Mouse (Mus musculus): Measurements from ENCODE around the gene Neurod2. TPM values are rescaled to one million over a fixed set of nuclear protein-coding genes. Genes with fewer than 3 reads are reported as not detected.
A peak's percentile ranks its signal among the peaks of the same experiment; 100 is the strongest.

Neurod2 gene
- polyA plus RNA-seq, 1 experiment from 2014 or later = 0.09 TPM

DNA sequence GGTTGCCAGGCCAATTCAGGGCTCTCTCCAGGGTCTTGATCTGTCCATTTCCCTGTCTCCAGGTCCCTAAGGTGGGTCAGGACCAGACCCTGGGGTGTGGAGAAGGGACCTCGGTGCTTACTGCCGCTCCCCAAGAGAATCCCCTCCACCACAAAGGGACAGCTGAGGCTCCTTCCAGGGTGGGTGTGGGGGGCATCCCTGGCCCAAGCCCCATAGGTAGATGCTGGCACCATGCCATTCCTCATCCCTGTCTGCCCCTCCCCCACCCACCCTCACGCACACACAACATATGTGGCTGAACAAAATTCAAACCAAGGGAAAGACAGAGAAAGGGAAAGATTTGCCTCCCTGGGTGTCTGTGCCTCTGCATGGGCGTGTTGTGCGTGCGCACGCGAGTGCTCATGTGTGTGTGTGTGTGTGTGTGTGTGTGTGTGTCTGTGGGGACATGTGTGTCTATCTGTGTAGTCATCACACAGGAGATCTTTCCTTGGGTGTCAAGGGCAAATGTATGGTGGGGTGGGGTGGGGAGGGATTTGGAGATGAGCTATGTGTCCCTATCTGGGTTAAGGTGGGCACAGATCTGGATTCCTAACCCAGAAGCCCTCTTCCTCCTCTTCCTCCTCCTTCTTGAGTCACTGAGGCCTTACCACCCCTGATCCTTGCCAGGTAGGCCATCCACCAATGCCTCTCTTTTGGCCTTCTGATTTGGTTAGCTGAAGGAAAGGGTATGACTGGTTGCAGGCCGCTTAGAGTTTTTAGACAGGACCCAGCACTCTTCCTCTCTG is 704 bp upstream of the Neurod2 start:
- 30% methylated on average over 9 of the region's 9 CpGs for WGBS
- Histone ChIP-seq H3K27me3 (peaks cover 99% of the 10 kb centered on the region), H3K36me3 (no peaks in the 10 kb centered on the region), H3K27ac (no peak overlapping the region), H3K9ac (replicated peaks) (no peak overlapping the region), H3K9me3 (no peaks in the 10 kb centered on the region), H3K4me2 (no peak overlapping the region), H3K4me1 (replicated peaks) (peaks cover 28% of the 10 kb centered on the region), H3K4me3 (replicated peaks) (no peak overlapping the region)
- no peak for ATAC-seq (ENCODE audit: insufficient number of reproducible peaks, insufficient read depth, low FRiP score, low TSS enrichment, low read depth)

DNA sequence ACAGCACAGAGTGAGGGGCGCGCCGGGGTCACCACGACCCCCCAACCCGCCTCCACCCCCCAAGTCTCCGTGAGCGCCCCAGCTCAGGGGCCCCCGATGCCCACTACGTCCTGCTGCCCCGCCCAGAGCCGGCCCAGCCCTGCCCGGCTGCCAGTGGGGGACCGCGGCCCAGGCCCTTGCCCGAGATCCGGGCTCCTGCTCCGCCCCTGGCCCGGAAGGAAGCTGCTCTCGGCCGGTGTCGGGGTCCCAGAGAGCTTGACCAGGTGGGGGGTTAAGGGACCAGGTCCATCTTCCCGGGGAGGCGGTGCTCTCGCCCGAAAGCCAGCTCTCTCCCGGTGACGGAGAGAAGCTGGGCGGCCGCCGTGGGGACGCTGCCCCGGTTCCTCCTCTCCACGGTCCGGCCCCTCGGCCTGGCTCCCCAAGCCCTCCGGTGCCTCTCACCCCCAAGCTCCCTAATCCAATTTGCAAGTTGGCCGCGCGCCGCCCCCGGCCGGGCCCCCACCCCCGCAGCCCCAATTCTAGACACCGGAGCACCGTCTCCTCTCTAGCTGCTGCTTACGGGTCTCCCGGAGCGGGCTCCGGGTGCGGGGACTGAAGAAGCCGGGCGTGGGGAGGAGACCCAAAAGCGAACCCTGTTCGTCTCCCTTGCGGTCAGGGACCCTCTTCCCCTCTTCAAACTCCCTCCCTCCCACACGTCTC is 928 bp downstream of the Neurod2 start:
- no peak for ATAC-seq (ENCODE audit: insufficient number of reproducible peaks, insufficient read depth, low FRiP score, low TSS enrichment, low read depth)

DNA sequence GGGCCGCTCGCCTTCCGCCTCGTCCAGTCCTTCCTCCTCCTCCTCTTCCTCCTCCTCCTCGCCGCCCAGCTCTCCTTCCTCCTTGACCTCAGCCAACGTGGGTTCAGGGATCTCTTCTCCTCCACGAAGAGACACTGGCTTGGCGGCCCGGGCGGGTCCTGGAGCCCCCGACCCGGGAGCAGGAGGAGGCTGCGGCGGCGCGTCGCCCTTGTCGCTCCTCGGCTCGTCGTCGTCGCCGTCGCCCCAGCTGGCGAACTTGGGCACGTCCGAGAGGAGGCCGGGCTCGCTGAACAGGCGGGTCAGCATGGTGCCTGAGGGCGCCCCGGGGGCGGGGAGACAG is 1.4 kb downstream of the Neurod2 start:
- H3K27me3 ChIP-seq = peaks cover 99% of the 10 kb centered on the region
- no peak for ATAC-seq (ENCODE audit: insufficient number of reproducible peaks, insufficient read depth, low FRiP score, low TSS enrichment, low read depth)
- no peaks in the 10 kb centered on the region for H3K36me3 ChIP-seq
- under 1% methylated on average over 35 of the region's 35 CpGs for WGBS
- no peaks in the 10 kb centered on the region for H3K9me3 ChIP-seq
- no peak overlapping the region for H3K9ac ChIP-seq (replicated peaks)
- no peak overlapping the region for H3K27ac ChIP-seq
- peak overlapping the region; percentile 26 for H3K4me3 ChIP-seq (replicated peaks)
- peak overlapping the region; percentile 36 for H3K4me2 ChIP-seq
- H3K4me1 ChIP-seq (replicated peaks) = peaks cover 20% of the 10 kb centered on the region

More for the DNA sequence above, 928 bp downstream of the Neurod2 start:
- H3K27ac ChIP-seq = no peak overlapping the region
- no peaks in the 10 kb centered on the region for H3K36me3 ChIP-seq
- H3K9ac ChIP-seq (replicated peaks) = 0 out of 2 replicates have a peak overlapping the region, but pooled peaks have one; percentile 23
- H3K4me3 ChIP-seq (replicated peaks) = peak overlapping the region; percentile 26
- H3K4me1 ChIP-seq (replicated peaks) = peaks cover 20% of the 10 kb centered on the region
- 1% methylated on average over 54 of the region's 56 CpGs for WGBS
- H3K27me3 ChIP-seq = peaks cover 99% of the 10 kb centered on the region
- H3K9me3 ChIP-seq = no peaks in the 10 kb centered on the region
- H3K4me2 ChIP-seq = peak overlapping the region; percentile 36

DNA sequence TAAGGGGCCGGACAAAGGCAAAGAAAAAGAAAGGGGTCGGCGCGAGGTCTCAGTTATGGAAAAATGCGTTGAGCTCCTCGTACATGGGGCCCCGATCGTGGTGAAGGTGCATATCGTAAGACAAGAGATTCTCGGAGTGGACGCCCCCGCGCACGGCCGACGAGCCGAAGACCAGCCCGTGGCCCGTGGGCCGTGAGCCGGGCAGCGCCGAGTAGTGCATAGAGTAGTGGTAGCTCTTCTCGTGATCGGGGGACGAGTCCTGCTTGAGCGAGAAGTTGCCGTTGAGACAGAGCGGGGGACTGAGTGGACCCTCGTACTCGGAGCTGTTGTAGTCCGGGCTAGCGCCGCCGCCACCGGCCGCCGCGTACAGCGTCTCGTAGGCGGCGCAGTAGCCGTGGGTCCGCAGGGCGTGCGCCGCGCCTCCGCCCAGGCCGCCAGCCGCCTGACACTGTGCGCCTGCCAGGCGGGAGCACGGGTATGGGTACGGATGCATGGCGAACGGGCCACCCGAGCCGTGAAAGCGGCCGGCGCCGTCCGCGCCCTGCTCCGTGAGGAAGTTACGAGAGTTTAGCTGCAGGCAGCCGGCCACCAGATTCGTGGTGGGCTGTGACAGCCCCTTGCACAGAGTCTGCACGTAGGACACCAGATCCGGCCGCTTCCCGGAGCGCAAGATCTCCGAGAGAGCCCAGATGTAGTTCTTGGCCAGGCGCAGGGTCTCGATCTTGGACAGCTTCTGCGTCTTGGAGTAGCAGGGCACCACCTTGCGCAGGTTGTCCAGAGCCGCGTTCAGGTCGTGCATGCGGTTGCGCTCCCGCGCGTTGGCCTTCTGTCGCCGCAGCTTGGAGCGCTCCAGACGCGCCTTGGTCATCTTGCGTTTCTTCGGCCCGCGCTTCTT is 2.1 kb downstream of the Neurod2 start:
- peak overlapping the region; percentile 26 for H3K4me3 ChIP-seq (replicated peaks)
- no peaks in the 10 kb centered on the region for H3K9me3 ChIP-seq
- H3K9ac ChIP-seq (replicated peaks) = no peak overlapping the region
- H3K27me3 ChIP-seq = peaks cover 99% of the 10 kb centered on the region
- H3K36me3 ChIP-seq = no peaks in the 10 kb centered on the region
- no peak overlapping the region for H3K27ac ChIP-seq
- WGBS = under 1% methylated on average over 97 of the region's 97 CpGs
- ATAC-seq (ENCODE audit: insufficient number of reproducible peaks, insufficient read depth, low FRiP score, low TSS enrichment, low read depth) = no peak
- peak overlapping the region; percentile 36 for H3K4me2 ChIP-seq
- peaks cover 20% of the 10 kb centered on the region for H3K4me1 ChIP-seq (replicated peaks)

DNA sequence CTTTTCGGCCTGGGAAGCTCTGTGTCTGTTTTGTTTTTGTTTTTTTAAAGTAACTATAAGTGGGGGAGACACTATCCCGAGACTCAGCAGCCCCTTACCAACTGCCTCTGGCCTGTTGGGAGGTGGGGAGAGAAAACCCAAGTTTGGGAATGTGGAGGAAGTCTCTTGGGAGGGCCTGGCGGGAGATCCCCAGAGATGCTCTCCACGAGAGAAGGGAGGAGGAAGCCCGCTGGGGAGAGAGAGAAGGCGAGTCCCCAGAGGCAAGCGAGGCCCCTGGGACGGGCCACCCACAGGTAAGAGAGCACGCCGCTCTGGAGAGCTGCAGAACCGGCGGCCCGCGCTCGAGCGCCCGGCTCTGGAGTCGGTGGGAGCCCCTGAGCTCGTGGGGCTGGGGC is 2.7 kb downstream of the Neurod2 start:
- H3K27ac ChIP-seq = no peak overlapping the region
- H3K4me1 ChIP-seq (replicated peaks) = peaks cover 20% of the 10 kb centered on the region
- H3K9ac ChIP-seq (replicated peaks) = no peak overlapping the region
- H3K4me3 ChIP-seq (replicated peaks) = peak overlapping the region; percentile 26
- ATAC-seq (ENCODE audit: insufficient number of reproducible peaks, insufficient read depth, low FRiP score, low TSS enrichment, low read depth) = no peak
- H3K36me3 ChIP-seq = no peaks in the 10 kb centered on the region
- H3K4me2 ChIP-seq = peak overlapping the region; percentile 36; the same call in 1 of the 2 replicates
- H3K9me3 ChIP-seq = no peaks in the 10 kb centered on the region
- H3K27me3 ChIP-seq = peaks cover 99% of the 10 kb centered on the region
- WGBS = 3% methylated on average over 18 of the region's 19 CpGs

DNA sequence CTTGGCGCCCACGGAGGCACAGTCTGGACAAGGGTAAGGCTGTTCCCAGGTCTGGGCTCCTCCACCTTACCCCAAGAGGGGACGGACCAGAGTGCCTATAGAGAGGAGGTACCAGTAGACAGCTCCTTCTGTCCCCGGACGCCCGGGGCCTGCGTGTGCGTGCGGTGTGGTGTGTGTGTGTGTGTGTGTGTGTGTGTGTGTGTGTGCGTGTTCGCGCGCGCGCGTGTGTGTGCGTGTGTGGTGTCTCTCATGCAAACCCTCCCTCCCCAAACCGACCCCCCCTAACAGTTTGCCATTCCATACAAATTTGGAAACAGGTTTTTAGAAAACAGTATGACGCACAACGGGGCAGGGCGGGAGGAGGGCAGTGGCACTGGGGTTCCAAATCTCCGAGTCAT is 3.6 kb downstream of the Neurod2 start:
- Histone ChIP-seq H3K4me1 (replicated peaks) (peaks cover 20% of the 10 kb centered on the region), H3K4me3 (replicated peaks) (no peak overlapping the region), H3K4me2 (no peak overlapping the region), H3K36me3 (no peaks in the 10 kb centered on the region), H3K27me3 (peaks cover 99% of the 10 kb centered on the region), H3K27ac (no peak overlapping the region), H3K9ac (replicated peaks) (no peak overlapping the region), H3K9me3 (no peaks in the 10 kb centered on the region)
- no peak for ATAC-seq (ENCODE audit: insufficient number of reproducible peaks, insufficient read depth, low FRiP score, low TSS enrichment, low read depth)
- 8% methylated on average over 15 of the region's 22 CpGs for WGBS

DNA sequence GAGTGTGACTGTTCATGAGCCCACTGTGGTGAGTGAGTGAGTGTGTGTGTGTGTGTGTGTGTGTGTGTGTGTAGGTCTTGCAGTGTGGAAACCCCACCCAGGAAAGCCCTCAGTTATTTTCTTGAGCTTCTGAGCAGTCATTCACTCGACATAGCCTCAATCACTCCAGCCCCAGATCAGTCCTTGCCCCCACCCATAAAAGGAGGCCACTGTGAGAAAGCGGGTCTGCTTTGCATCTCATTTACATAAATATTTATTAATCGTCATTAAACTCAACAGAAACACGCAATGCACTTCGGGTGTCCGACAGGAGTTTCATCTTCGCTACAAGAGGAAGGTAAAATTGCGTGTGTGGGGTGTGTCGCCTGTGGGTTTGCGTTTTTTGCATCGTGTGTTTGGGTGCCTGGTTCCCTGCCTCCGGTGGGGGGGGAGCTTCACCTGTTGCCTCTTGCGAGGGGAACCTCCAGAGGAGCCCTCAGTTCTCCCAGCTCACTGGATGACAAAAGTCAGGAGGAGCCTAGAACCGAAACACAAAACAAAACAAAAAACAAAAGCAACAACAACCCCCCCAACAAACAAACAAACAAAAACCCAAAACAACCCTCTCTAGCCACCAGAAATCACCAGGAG is 4.1 kb downstream of the Neurod2 start:
- no peak overlapping the region for H3K4me3 ChIP-seq (replicated peaks)
- ATAC-seq (ENCODE audit: insufficient number of reproducible peaks, insufficient read depth, low FRiP score, low TSS enrichment, low read depth) = no peak
- H3K36me3 ChIP-seq = no peaks in the 10 kb centered on the region
- WGBS = 7% methylated on average over 14 of the region's 14 CpGs
- H3K27me3 ChIP-seq = peaks cover 99% of the 10 kb centered on the region
- H3K9ac ChIP-seq (replicated peaks) = no peak overlapping the region
- no peaks in the 10 kb centered on the region for H3K9me3 ChIP-seq
- H3K27ac ChIP-seq = no peak overlapping the region
- no peak overlapping the region for H3K4me2 ChIP-seq
- peaks cover 20% of the 10 kb centered on the region for H3K4me1 ChIP-seq (replicated peaks)

DNA sequence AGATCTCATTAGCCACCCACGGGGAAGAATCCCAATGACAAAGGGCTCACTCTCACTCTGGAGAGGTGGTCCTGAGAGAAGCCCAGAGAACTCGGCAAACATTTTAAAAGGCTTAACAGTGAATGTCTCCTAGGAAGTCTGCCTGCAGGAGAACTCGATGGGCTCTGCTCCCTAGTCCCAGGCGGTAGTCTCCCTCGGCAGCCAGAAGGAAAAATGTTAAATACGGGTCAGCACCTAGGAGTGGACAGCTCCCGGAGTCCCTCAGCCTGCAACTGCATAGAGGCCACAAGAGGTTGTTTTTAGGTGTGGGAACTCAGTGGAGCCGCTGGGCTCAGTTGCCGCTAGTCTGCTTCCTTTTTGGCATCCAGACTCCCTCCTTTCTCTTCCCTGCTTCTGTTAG is 5.5 kb downstream of the Neurod2 start:
- no peak for ATAC-seq (ENCODE audit: insufficient number of reproducible peaks, insufficient read depth, low FRiP score, low TSS enrichment, low read depth)
- Histone ChIP-seq H3K4me2 (no peak overlapping the region), H3K27ac (no peak overlapping the region), H3K9me3 (no peaks in the 10 kb centered on the region), H3K4me3 (replicated peaks) (no peak overlapping the region), H3K4me1 (replicated peaks) (peaks cover 20% of the 10 kb centered on the region), H3K27me3 (peaks cover 99% of the 10 kb centered on the region), H3K9ac (replicated peaks) (no peak overlapping the region), H3K36me3 (no peaks in the 10 kb centered on the region)
- WGBS = 1% methylated on average over 9 of the region's 9 CpGs

DNA sequence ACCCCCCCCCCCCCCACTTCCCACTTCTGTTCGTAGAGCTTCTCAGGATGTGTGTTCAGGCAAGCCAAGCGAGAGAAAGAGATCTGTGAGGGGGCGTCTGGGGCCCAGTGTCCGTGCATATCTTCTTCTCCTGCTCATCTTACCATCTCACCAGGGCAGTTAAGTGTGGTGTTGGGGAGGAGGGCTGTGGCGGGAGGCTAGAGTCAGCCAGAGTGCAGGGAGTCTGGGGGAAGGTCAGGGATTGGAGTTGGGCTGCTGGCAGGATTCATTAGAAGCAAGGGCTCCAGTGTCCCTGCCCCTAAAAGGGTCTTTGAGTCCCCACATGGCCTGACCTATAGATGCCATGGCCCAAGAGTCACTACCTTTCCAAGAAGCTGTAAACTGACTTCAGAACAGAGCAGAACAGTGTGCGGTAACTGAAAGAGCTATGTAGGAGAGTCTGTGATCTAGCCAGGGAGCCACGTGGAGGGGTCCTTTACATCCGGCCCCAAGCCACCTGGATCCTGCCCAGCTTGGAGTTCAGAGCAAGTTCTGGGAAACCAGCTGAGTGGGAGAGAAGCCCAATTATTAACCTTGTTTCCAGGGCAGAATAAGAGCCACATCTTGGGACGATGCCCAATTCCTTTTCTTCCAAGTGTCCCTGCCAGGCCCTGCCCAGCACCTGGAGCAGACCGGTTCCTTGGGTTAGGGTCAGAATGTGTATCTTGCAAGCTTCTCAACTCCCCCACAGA is 6.1 kb downstream of the Neurod2 start:
- Histone ChIP-seq H3K4me2 (no peak overlapping the region), H3K27me3 (peaks cover 99% of the 10 kb centered on the region), H3K4me3 (replicated peaks) (no peak overlapping the region), H3K36me3 (no peaks in the 10 kb centered on the region), H3K27ac (no peak overlapping the region), H3K4me1 (replicated peaks) (peaks cover 15% of the 10 kb centered on the region), H3K9me3 (no peaks in the 10 kb centered on the region), H3K9ac (replicated peaks) (no peak overlapping the region)
- ATAC-seq (ENCODE audit: insufficient number of reproducible peaks, insufficient read depth, low FRiP score, low TSS enrichment, low read depth) = no peak
- 4% methylated on average over 10 of the region's 10 CpGs for WGBS

DNA sequence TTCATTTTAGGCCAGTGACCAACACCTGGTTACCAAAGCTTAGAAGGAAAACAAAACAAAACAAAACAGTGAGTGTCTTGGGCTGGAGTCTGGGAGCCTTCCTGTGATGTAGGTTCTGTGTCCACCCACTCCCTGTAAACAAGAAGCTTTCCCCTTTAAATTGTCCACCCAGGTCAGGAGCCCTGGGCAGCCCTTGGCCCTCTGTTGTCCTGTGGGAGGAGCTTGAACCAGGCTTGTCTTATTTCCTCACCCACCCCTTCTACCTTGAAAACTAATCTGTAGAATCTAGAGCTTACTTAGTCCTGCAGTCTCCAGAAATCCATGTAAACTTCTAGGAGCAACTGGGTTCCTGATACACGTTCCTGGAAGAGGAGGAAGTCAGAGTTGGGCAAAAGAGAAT is 7.3 kb downstream of the Neurod2 start:
- no peak overlapping the region for H3K9ac ChIP-seq (replicated peaks)
- H3K36me3 ChIP-seq = no peaks in the 10 kb centered on the region
- ATAC-seq (ENCODE audit: insufficient number of reproducible peaks, insufficient read depth, low FRiP score, low TSS enrichment, low read depth) = no peak
- no peak overlapping the region for H3K4me3 ChIP-seq (replicated peaks)
- no peak overlapping the region for H3K4me2 ChIP-seq
- no peak overlapping the region for H3K27ac ChIP-seq
- WGBS = 0% methylated on average over 1 of the region's 1 CpGs
- peaks cover 99% of the 10 kb centered on the region for H3K27me3 ChIP-seq
- H3K9me3 ChIP-seq = no peaks in the 10 kb centered on the region
- peaks cover 4% of the 10 kb centered on the region for H3K4me1 ChIP-seq (replicated peaks)
